Mouse (Mus musculus) thymus, adult 2 months (tissue): Measurements from ENCODE around the gene Msantd3. TPM values are rescaled to one million over a fixed set of nuclear protein-coding genes. Genes with fewer than 3 reads are reported as not detected.

ENCODE experiments used
- DNase-seq: peaks from one replicate; pipeline ENCODE4 v3.0.0; 2021
- H3K27ac ChIP-seq: fragments of 200-500 bp; 2 replicates; pipeline ENCODE4 v1.5.1; 2012; ENCODE audit warnings: low read length, control low read depth; ENCODE audit not compliant: control insufficient read depth, insufficient read depth
- H3K27me3 ChIP-seq: fragments of 200-500 bp; 2 replicates; pipeline ENCODE4 v1.6.1; 2012; ENCODE audit warnings: mild to moderate bottlenecking, low read length, moderate library complexity, mixed read lengths; ENCODE audit not compliant: control insufficient read depth, insufficient read depth
- H3K36me3 ChIP-seq: fragments of 200-500 bp; 2 replicates; pipeline ENCODE4 v1.6.1; 2012; ENCODE audit warnings: mild to moderate bottlenecking, low read length, moderate library complexity; ENCODE audit not compliant: control insufficient read depth, insufficient read depth
- H3K4me1 ChIP-seq: fragments of 200-500 bp; replicated peaks from 2 replicates; pipeline ENCODE4 v1.6.1; 2012; ENCODE audit warnings: low read length; ENCODE audit not compliant: control insufficient read depth, insufficient read depth
- H3K4me3 ChIP-seq: fragments of 200-500 bp; 2 replicates; pipeline ENCODE4 v1.5.1; 2012; ENCODE audit warnings: mild to moderate bottlenecking, low read length, control low read depth, moderate library complexity; ENCODE audit not compliant: control insufficient read depth, insufficient read depth
- CTCF ChIP-seq: fragments of 200-500 bp; IDR thresholded peaks from 2 replicates; pipeline ENCODE4 v1.5.1; 2012; ENCODE audit warnings: mild to moderate bottlenecking, control low read depth, low read length, moderate library complexity, borderline replicate concordance; ENCODE audit not compliant: control insufficient read depth, poor library complexity, insufficient read depth; ENCODE audit errors: extremely low read depth
- POLR2A ChIP-seq: fragments of 200-500 bp; IDR thresholded peaks from 2 replicates; pipeline ENCODE4 v1.6.1; 2012; ENCODE audit warnings: mild to moderate bottlenecking, low read length, control low read depth, moderate library complexity; ENCODE audit not compliant: control insufficient read depth, poor library complexity, insufficient read depth; ENCODE audit errors: extremely low read depth
- WGBS: fragments of 180-500 bp; shearing (Covaris S2); methylation state at CpG from one replicate; pipeline ENCODE4 v1.1.7; 2018; 5-methylcytosine and 5-hydroxymethylcytosine counted together
- polyA plus RNA-seq: library from polyadenylated mRNA; depleted of rRNA; stranded (reverse); fragments of >200 nt; gene quantifications from 2 replicates; pipeline ENCODE4 v1.2.3, GENCODE M21; 2012

Msantd3 gene
- polyA plus RNA-seq, 1 experiment: 1.2 TPM

GRCm38 (mm10) chr4:48584421-48585240 lies 44.9 kb downstream of the Msantd3 start, which contains the start of gene Tmeff1:
Gene Tmeff1 (plus strand): TSS chr4:48585174.
- no peak for TF ChIP-seq POLR2A
- TF ChIP-seq CTCF: no peak
- Histone ChIP-seq H3K36me3 (no peaks in the 10 kb centered on the region), H3K4me1 (no peaks in the 10 kb centered on the region), H3K27me3 (no peaks in the 10 kb centered on the region; the same call in 1 of the 2 replicates), H3K4me3 (peak within 1 kb of the TSS; percentile 22; the same call in 1 of the 2 replicates), H3K27ac (no peak within 1 kb of the TSS)
- no peak for DNase-seq
- WGBS: 10% methylated on average over 64 of the region's 64 CpGs

GRCm38 (mm10) chr4:48585241-48586098 lies 45.7 kb downstream of the Msantd3 start:
- TF ChIP-seq CTCF (no peak), POLR2A (no peak)
- Histone ChIP-seq H3K36me3 (no peaks in the 10 kb centered on the region), H3K4me3 (peak overlapping the region; percentile 22; the same call in 1 of the 2 replicates), H3K27ac (no peak overlapping the region), H3K4me1 (no peaks in the 10 kb centered on the region), H3K27me3 (no peaks in the 10 kb centered on the region; the same call in 1 of the 2 replicates)
- DNase-seq: peak; percentile 6
- whole genome bisulfite sequencing: 3% methylated on average over 89 of the region's 92 CpGs

- H3K4me3 ChIP-seq: no peak overlapping the region
- no peaks in the 10 kb centered on the region for H3K36me3 ChIP-seq
- no peaks in the 10 kb centered on the region for H3K4me1 ChIP-seq
- TF ChIP-seq POLR2A: no peak
- no peak for TF ChIP-seq CTCF
- WGBS: 59% methylated on average over 12 of the region's 12 CpGs
- DNase-seq: no peak
- H3K27ac ChIP-seq: no peak overlapping the region
- no peaks in the 10 kb centered on the region; the same call in 1 of the 2 replicates for H3K27me3 ChIP-seq
These were observed 46.5 kb downstream of the Msantd3 start for GRCm38 (mm10) chr4:48586099-48586821.

- TF ChIP-seq CTCF (no peak), POLR2A (no peak)
- no peak overlapping the region for H3K4me3 ChIP-seq
- H3K36me3 ChIP-seq: no peaks in the 10 kb centered on the region
- no peak for DNase-seq
- H3K4me1 ChIP-seq: no peaks in the 10 kb centered on the region
- 100% methylated on average over 2 of the region's 2 CpGs for WGBS
- H3K27me3 ChIP-seq: no peaks in the 10 kb centered on the region; the same call in 1 of the 2 replicates
- H3K27ac ChIP-seq: no peak overlapping the region
These were observed 47.8 kb downstream of the Msantd3 start for GRCm38 (mm10) chr4:48587526-48587925.

- no peaks in the 10 kb centered on the region for H3K4me1 ChIP-seq
- H3K36me3 ChIP-seq: no peaks in the 10 kb centered on the region
- no peak for DNase-seq
- no peaks in the 10 kb centered on the region; the same call in 1 of the 2 replicates for H3K27me3 ChIP-seq
- TF ChIP-seq CTCF: no peak
- TF ChIP-seq POLR2A: no peak
- 87% methylated on average over 9 of the region's 9 CpGs for WGBS
- H3K27ac ChIP-seq: no peak overlapping the region; the same call in 1 of the 2 replicates
- no peak overlapping the region for H3K4me3 ChIP-seq
These were observed 48.8 kb downstream of the Msantd3 start for GRCm38 (mm10) chr4:48588576-48588975.
